Mouse (Mus musculus) kidney, embryonic 14.5 days (tissue): Measurements from ENCODE around the gene Cerkl. TPM values are rescaled to one million over a fixed set of nuclear protein-coding genes. Genes with fewer than 3 reads are reported as not detected.

ENCODE experiments used
- ATAC-seq: fragments of 200-750 bp; cut with Nextera tagmentation; 2 replicates; pipeline ENCODE4 v1.8.0; 2017; ENCODE audit warnings: moderate number of reproducible peaks, mild to moderate bottlenecking, moderate TSS enrichment, moderate library complexity; ENCODE audit not compliant: low FRiP score, low TSS enrichment
- H3K27ac ChIP-seq: fragments of 300-500 bp; sonication (generic); 2 replicates; pipeline ENCODE4 v1.5.1; 2014; ENCODE audit warnings: low read depth, mild to moderate bottlenecking, low read length, moderate library complexity, mixed read lengths
- H3K27me3 ChIP-seq: fragments of 300-500 bp; sonication (generic); 2 replicates; pipeline ENCODE4 v1.6.1; 2014; ENCODE audit warnings: mild to moderate bottlenecking, low read length; ENCODE audit not compliant: control insufficient read depth, insufficient read depth
- H3K36me3 ChIP-seq: fragments of 300-500 bp; sonication (generic); 2 replicates; pipeline ENCODE4 v1.6.1; 2014; ENCODE audit warnings: low read length, mixed read lengths; ENCODE audit not compliant: control insufficient read depth, insufficient read depth
- H3K4me1 ChIP-seq: fragments of 300-500 bp; sonication (generic); 2 replicates; pipeline ENCODE4 v1.6.1; 2014; ENCODE audit warnings: low read length, mixed read lengths; ENCODE audit not compliant: control insufficient read depth, insufficient read depth
- H3K4me2 ChIP-seq: fragments of 300-500 bp; sonication (generic); replicated peaks from 2 replicates; pipeline ENCODE4 v1.6.1; 2014; ENCODE audit warnings: low read depth, mild to moderate bottlenecking, low read length
- H3K4me3 ChIP-seq: fragments of 300-500 bp; sonication (generic); 2 replicates; pipeline ENCODE4 v1.5.1; 2014; ENCODE audit warnings: mild to moderate bottlenecking, low read length
- H3K9ac ChIP-seq: fragments of 300-500 bp; sonication (generic); 2 replicates; pipeline ENCODE4 v1.6.1; 2014; ENCODE audit warnings: low read depth, mild to moderate bottlenecking, low read length, moderate library complexity
- H3K9me3 ChIP-seq: fragments of 300-500 bp; sonication (generic); 2 replicates; pipeline ENCODE4 v1.6.1; 2016; ENCODE audit warnings: low read length; ENCODE audit not compliant: control insufficient read depth
- WGBS: fragments of 180-500 bp; shearing (Covaris S2); extraction: QIAGEN DNeasy Blood & Tissue Kit; methylation state at CpG from one replicate; pipeline ENCODE4 v1.1.7; 2014; 5-methylcytosine and 5-hydroxymethylcytosine counted together
- polyA plus RNA-seq: library from polyadenylated mRNA; unstranded; fragments of >200 nt; fragmentation: Nextera tagmentation; extraction: Ambion mirVana; gene quantifications from 2 replicates; pipeline ENCODE4 v1.2.1, GENCODE M21; 2014

The Cerkl gene
- polyA plus RNA-seq, 1 experiment from 2014 or later: 2.7 TPM

DNA sequence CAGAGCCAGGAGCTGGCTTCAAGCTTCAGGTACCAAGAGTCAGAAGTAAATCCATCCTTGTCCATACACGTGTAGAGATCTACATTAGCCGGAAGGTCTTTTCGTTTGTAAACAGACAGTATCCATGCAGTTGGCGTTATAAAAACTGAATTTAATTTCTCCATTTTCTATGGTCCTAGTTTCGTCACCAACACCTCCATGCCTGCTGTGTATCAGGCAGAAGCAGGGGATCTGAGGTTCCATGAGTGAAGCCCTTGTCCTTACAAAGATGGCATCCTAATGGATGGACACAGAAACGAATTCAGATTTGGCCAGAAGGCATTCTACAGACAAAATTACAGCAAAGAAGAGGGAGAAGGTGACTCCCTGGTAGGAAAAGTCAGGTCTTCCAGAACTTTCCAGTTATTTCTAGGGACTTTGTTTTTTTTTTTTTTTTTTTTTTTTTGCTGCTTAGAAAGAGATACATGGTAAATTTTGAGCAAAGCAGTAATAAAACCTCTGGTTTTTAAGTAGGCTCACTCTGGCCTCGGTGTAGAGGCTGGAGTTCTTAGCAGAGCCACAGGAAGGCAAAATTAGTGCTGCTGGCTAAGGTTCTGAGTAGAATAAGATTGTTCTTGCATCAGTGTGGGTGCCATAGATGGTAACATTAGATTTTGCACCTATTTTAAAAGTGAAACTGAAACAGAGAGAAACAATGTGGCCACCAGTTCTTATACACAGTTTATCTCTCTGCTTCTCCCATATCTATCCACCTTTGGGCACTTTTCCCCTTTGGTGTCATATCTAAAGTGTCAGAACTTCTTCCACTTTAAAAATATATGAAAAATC lies 85.0 kb downstream of the Cerkl start:
- no peak overlapping the region for H3K4me2 ChIP-seq
- no peaks in the 10 kb centered on the region for H3K36me3 ChIP-seq
- no peak overlapping the region for H3K9ac ChIP-seq
- no peaks in the 10 kb centered on the region for H3K9me3 ChIP-seq
- no peaks in the 10 kb centered on the region for H3K4me1 ChIP-seq
- H3K27me3 ChIP-seq: no peaks in the 10 kb centered on the region
- no peak for ATAC-seq
- no peak overlapping the region for H3K4me3 ChIP-seq
- no peak overlapping the region for H3K27ac ChIP-seq
- 89% methylated on average over 7 of the region's 7 CpGs for WGBS

DNA sequence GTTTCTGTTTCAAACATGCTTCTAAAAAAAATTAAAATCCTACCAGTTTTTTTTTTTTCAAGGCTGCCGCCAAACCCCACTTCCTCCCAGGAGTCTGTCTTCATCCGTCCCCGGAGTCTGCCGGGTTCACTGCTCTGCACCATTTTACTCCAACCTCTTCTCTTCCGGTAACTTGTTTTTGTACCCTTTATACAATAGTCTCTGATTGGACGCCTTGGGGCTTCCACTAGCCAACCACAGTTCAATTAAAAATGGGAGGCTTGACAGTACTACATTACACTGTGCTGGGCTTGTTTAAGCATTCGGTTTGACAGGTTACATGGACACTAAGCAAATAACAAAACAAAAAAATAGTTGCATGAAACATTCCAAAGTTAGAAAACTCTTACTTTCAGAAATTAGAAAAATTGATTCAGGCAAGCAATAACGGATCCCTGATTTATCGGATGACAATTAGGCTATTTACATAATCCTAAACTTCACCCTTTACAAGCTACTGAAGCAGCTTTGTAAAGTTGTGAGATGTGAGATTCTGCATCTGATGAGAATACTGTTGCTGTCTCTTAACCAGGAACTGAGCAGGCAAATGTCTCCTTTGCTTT lies 85.8 kb downstream of the Cerkl start:
- H3K9me3 ChIP-seq: no peaks in the 10 kb centered on the region
- no peak for ATAC-seq
- H3K27me3 ChIP-seq: no peaks in the 10 kb centered on the region
- 81% methylated on average over 9 of the region's 9 CpGs for WGBS
- no peak overlapping the region for H3K4me3 ChIP-seq
- no peaks in the 10 kb centered on the region for H3K36me3 ChIP-seq
- H3K4me2 ChIP-seq: no peak overlapping the region
- H3K27ac ChIP-seq: no peak overlapping the region
- H3K9ac ChIP-seq: no peak overlapping the region
- no peaks in the 10 kb centered on the region for H3K4me1 ChIP-seq

DNA sequence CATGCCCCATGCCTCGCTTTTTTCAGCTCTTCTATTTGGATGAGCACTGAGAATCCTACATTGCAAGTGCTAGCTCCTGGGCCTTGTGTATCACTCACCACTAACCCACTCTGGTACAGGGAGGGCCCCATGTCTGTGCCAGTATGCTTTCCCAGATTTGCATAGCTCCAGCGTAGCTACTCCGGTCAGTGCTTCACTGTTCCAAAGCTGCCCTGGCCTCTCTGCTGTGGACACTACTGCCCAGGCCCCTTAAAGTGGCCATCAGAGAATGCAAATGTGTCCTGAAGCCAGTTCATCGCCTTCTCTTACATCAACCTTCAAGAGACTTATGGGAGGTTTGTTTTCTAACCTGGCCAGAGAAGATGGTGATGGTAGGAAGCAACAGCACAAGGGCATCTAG lies 86.7 kb downstream of the Cerkl start:
- H3K4me3 ChIP-seq: no peak overlapping the region
- H3K27ac ChIP-seq: no peak overlapping the region
- H3K4me1 ChIP-seq: no peaks in the 10 kb centered on the region
- no peaks in the 10 kb centered on the region for H3K9me3 ChIP-seq
- no peaks in the 10 kb centered on the region for H3K27me3 ChIP-seq
- 73% methylated on average over 4 of the region's 4 CpGs for WGBS
- no peak overlapping the region for H3K9ac ChIP-seq
- no peak for ATAC-seq
- H3K36me3 ChIP-seq: no peaks in the 10 kb centered on the region
- no peak overlapping the region for H3K4me2 ChIP-seq

DNA sequence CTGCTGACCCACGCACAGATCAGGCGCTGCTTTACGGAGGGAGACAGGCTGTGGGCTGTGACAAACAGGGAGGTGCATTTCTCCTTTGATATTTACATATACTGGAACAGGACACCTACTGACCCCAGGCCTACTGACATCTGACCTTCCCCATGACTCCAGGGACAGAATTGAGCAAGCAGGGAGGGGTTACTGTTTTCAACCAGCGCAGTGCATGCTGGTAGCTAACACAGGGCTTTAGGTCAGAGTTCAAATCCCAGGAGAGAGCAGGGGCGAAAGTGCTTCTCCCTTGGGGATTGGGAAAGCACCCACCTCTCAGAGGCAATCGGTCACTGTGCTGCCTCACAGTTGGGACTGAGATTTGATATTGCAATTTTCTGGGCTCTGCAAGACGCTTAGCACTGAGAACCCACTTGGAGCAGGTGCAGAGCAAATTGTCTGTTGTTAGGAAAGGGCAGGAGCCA lies 87.5 kb downstream of the Cerkl start:
- WGBS: 54% methylated on average over 7 of the region's 7 CpGs

DNA sequence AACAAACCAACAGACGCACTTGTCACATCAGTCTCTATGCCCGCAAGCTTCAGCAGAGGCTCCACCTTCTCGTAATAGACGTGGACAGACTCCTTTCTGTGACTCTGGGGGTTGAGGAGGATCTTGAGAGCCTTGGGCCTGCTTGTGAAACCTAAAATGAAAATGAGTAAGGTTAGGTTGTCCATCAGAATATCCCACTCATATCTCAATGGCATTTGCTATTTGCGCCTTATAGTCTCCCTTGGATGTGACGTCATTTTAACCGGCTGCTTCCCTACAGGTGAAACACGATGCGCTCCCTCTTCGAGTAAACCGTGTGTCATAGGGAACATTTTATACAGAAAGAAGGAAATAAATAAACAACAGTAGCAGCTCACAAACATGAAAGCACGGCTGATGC lies 87.9 kb downstream of the Cerkl start:
- no peak overlapping the region for H3K9ac ChIP-seq
- no peaks in the 10 kb centered on the region for H3K27me3 ChIP-seq
- no peaks in the 10 kb centered on the region for H3K4me1 ChIP-seq
- WGBS: 79% methylated on average over 12 of the region's 12 CpGs
- ATAC-seq: no peak
- H3K4me3 ChIP-seq: no peak overlapping the region
- no peak overlapping the region for H3K27ac ChIP-seq
- H3K9me3 ChIP-seq: no peaks in the 10 kb centered on the region
- no peaks in the 10 kb centered on the region for H3K36me3 ChIP-seq
- H3K4me2 ChIP-seq: no peak overlapping the region

More for the DNA sequence above, 87.5 kb downstream of the Cerkl start:
- ATAC-seq: no peak
- H3K4me1 ChIP-seq: no peaks in the 10 kb centered on the region
- no peak overlapping the region for H3K4me3 ChIP-seq
- no peaks in the 10 kb centered on the region for H3K27me3 ChIP-seq
- no peaks in the 10 kb centered on the region for H3K9me3 ChIP-seq
- no peak overlapping the region for H3K4me2 ChIP-seq
- no peak overlapping the region for H3K27ac ChIP-seq
- no peaks in the 10 kb centered on the region for H3K36me3 ChIP-seq
- no peak overlapping the region for H3K9ac ChIP-seq

DNA sequence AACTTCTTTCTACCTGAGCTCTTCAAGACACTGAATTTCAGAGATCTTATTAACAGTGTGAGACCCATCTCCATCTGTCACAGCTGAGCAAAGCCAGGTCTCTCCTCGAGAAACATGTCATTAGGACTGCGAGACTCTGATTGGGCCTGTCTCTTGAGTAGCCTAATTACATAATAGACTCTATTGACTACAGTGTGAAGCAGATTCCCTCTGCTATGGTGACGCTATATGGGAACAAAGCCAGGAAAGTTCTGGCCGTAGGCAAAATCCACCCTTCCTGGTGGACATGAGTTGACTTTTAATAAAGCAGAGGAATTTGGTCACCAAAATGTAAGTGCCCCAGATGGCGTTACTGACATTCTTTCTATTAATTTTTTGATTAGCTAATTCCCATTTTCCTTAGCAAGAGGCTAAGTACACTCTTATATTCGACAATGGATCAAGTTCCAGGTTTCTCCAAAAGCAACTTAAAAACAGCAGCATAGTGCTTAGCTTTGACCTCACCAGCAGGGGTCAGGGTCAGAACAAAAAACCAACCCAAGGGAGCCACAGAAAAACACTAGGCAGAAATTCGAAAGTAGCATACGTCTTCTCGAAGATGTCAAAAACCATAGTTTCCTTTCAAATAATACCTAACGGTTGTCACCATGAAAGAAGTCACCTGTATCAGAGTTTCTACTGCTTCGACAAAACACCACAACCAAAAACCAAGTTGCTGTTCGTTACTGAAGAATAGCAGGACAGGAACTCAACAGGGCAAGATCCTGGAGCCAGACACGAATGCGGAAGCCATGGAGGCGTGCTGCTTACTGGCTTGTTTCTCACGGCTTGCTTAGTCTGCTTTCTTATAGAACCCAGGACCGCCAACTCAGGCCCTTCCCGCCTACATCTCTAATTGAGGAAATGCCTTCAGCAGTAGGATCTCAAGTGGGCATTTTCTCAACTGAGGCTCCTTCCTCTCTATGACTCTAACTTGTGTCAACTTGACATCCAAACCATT lies 88.8 kb downstream of the Cerkl start:
- no peak overlapping the region for H3K9ac ChIP-seq
- H3K36me3 ChIP-seq: no peaks in the 10 kb centered on the region
- H3K4me3 ChIP-seq: no peak overlapping the region
- no peak for ATAC-seq
- WGBS: 79% methylated on average over 18 of the region's 18 CpGs
- no peaks in the 10 kb centered on the region for H3K27me3 ChIP-seq
- H3K4me2 ChIP-seq: no peak overlapping the region
- H3K4me1 ChIP-seq: no peaks in the 10 kb centered on the region
- no peaks in the 10 kb centered on the region for H3K9me3 ChIP-seq
- H3K27ac ChIP-seq: no peak overlapping the region

DNA sequence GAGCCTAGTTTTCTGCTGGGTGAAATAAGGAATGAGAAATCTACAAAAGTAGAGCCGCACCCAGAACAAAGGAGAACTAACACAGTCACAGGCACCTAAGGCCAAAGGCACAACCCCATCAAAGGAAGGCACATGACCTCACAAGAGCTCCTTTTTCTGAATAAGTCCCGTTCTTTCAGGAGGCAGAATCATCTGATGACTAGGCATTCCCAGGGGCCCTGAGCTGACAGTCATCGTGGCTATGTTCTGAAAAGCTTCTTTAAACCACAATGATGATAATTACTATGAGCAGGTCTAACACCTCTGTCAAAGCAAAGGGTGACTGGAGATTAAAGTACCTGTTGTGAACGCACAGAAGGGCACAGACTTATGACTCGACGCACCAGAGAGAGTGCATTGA lies 92.7 kb downstream of the Cerkl start:
- H3K9ac ChIP-seq: no peak overlapping the region
- H3K4me1 ChIP-seq: no peaks in the 10 kb centered on the region
- WGBS: 78% methylated on average over 6 of the region's 6 CpGs
- H3K4me3 ChIP-seq: no peak overlapping the region
- no peak overlapping the region for H3K4me2 ChIP-seq
- H3K27ac ChIP-seq: no peak overlapping the region
- no peak for ATAC-seq
- no peaks in the 10 kb centered on the region for H3K36me3 ChIP-seq
- no peaks in the 10 kb centered on the region for H3K27me3 ChIP-seq
- H3K9me3 ChIP-seq: no peaks in the 10 kb centered on the region

DNA sequence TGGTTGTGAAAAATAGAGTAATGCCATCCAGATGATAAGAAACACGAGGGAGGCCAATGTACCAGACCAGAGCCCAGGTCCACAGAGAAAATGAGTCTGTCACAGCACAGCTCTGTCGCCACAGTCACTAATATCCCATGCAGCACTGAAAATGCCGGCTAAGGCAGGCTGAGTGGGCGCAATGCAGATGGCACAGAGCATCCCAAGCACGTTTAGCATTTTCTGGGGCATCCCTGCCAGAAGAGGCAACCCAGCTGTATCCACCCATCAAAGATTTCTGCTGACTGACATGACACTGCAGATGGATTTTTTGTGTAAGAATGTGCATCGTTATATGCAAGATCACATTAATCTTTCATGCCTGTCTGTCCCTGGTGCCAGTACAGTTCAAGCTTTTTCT lies 94.6 kb downstream of the Cerkl start:
- no peaks in the 10 kb centered on the region for H3K27me3 ChIP-seq
- no peak overlapping the region for H3K4me3 ChIP-seq
- no peak overlapping the region for H3K27ac ChIP-seq
- ATAC-seq: no peak
- H3K4me2 ChIP-seq: no peak overlapping the region
- no peaks in the 10 kb centered on the region for H3K9me3 ChIP-seq
- H3K4me1 ChIP-seq: no peaks in the 10 kb centered on the region
- no peaks in the 10 kb centered on the region for H3K36me3 ChIP-seq
- H3K9ac ChIP-seq: no peak overlapping the region
- 75% methylated on average over 6 of the region's 6 CpGs for WGBS
